Mouse (Mus musculus) midbrain, embryonic 14.5 days (tissue): ENCODE results near the gene Lpin2. TPM values are rescaled to one million over a fixed set of nuclear protein-coding genes. Genes with fewer than 3 reads are reported as not detected.

Experiments
- ATAC-seq: fragments of 200-750 bp; cut with Nextera tagmentation; 2 replicates; pipeline ENCODE4 v1.8.0; 2017; ENCODE audit warnings: moderate number of reproducible peaks, moderate library complexity; ENCODE audit not compliant: low FRiP score, low TSS enrichment
- DNase-seq: peaks from one replicate; pipeline ENCODE4 v3.0.0-alpha.2; 2015
- H3K27ac ChIP-seq: fragments of 300-500 bp; sonication (generic); replicated peaks from 2 replicates; pipeline ENCODE4 v1.5.1; 2014; ENCODE audit warnings: mild to moderate bottlenecking, low read depth, low read length, moderate library complexity
- H3K27me3 ChIP-seq: fragments of 300-500 bp; sonication (generic); 2 replicates; pipeline ENCODE4 v1.6.1; 2014; ENCODE audit warnings: low read length, control low read depth, mixed read lengths; ENCODE audit not compliant: control insufficient read depth, insufficient read depth
- H3K36me3 ChIP-seq: fragments of 300-500 bp; sonication (generic); 2 replicates; pipeline ENCODE4 v1.6.1; 2014; ENCODE audit warnings: low read length, control low read depth; ENCODE audit not compliant: control insufficient read depth, insufficient read depth
- H3K4me1 ChIP-seq: fragments of 300-500 bp; sonication (generic); 2 replicates; pipeline ENCODE4 v1.6.1; 2014; ENCODE audit warnings: mild to moderate bottlenecking, antibody characterized with exemption, low read length, control low read depth; ENCODE audit not compliant: control insufficient read depth, insufficient read depth
- H3K4me2 ChIP-seq: fragments of 300-500 bp; sonication (generic); 2 replicates; pipeline ENCODE4 v1.6.1; 2014; ENCODE audit warnings: mild to moderate bottlenecking, low read length, moderate library complexity
- H3K4me3 ChIP-seq: fragments of 300-500 bp; sonication (generic); replicated peaks from 2 replicates; pipeline ENCODE4 v1.5.1; 2014; ENCODE audit warnings: low read depth, low read length
- H3K9ac ChIP-seq: fragments of 300-500 bp; sonication (generic); replicated peaks from 2 replicates; pipeline ENCODE4 v1.6.1; 2014; ENCODE audit warnings: mild to moderate bottlenecking, low read length, moderate library complexity
- H3K9me3 ChIP-seq: fragments of 300-500 bp; sonication (generic); 2 replicates; pipeline ENCODE4 v1.6.1; 2016; ENCODE audit warnings: low read length, control low read depth, mixed read lengths; ENCODE audit not compliant: control insufficient read depth
- WGBS: fragments of 180-500 bp; shearing (Covaris S2); extraction: QIAGEN DNeasy Blood & Tissue Kit; methylation state at CpG from one replicate; pipeline ENCODE4 v1.1.7; 2014; 5-methylcytosine and 5-hydroxymethylcytosine counted together
- polyA plus RNA-seq: library from polyadenylated mRNA; unstranded; fragments of >200 nt; fragmentation: Nextera tagmentation; extraction: Ambion mirVana; gene quantifications from 2 replicates; pipeline ENCODE4 v1.2.1, GENCODE M21; 2014

The Lpin2 gene
- polyA plus RNA-seq, 1 experiment from 2014 or later, result 42.9 TPM

- WGBS, result 93% methylated on average over 9 of the region's 9 CpGs
- DNase-seq (no peak), ATAC-seq (no peak)
- H3K9me3 ChIP-seq, result no peaks in the 10 kb centered on the region
- H3K27ac ChIP-seq, result no peak overlapping the region
- no peaks in the 10 kb centered on the region for H3K36me3 ChIP-seq
- no peak overlapping the region for H3K4me2 ChIP-seq
- no peaks in the 10 kb centered on the region for H3K27me3 ChIP-seq
- H3K9ac ChIP-seq, result no peak overlapping the region
- H3K4me3 ChIP-seq, result no peak overlapping the region
- H3K4me1 ChIP-seq, result 0 out of 2 replicates have a peak, but pooled peaks cover 5% of the 10 kb centered on the region
Observed at GRCm38 (mm10) chr17:71203998-71204808, 21.8 kb downstream of the Lpin2 start.

GRCm38 (mm10) chr17:71204809-71205091, 22.4 kb downstream of the Lpin2 start:
- Histone ChIP-seq H3K4me3 (no peak overlapping the region), H3K27me3 (no peaks in the 10 kb centered on the region), H3K9ac (no peak overlapping the region), H3K36me3 (no peaks in the 10 kb centered on the region), H3K9me3 (no peaks in the 10 kb centered on the region), H3K4me1 (0 out of 2 replicates have a peak, but pooled peaks cover 5% of the 10 kb centered on the region), H3K4me2 (no peak overlapping the region), H3K27ac (no peak overlapping the region)
- DNase-seq (no peak), ATAC-seq (no peak)
- 88% methylated on average over 6 of the region's 6 CpGs for WGBS

GRCm38 (mm10) chr17:71206136-71206893, 24.0 kb downstream of the Lpin2 start:
- no peaks in the 10 kb centered on the region for H3K36me3 ChIP-seq
- H3K27me3 ChIP-seq, result no peaks in the 10 kb centered on the region
- no peak overlapping the region for H3K4me3 ChIP-seq
- ATAC-seq (no peak), DNase-seq (no peak)
- H3K9ac ChIP-seq, result no peak overlapping the region
- H3K27ac ChIP-seq, result no peak overlapping the region
- H3K4me1 ChIP-seq, result 0 out of 2 replicates have a peak, but pooled peaks cover 5% of the 10 kb centered on the region
- WGBS, result 82% methylated on average over 12 of the region's 12 CpGs
- H3K4me2 ChIP-seq, result no peak overlapping the region
- H3K9me3 ChIP-seq, result no peaks in the 10 kb centered on the region

DNA sequence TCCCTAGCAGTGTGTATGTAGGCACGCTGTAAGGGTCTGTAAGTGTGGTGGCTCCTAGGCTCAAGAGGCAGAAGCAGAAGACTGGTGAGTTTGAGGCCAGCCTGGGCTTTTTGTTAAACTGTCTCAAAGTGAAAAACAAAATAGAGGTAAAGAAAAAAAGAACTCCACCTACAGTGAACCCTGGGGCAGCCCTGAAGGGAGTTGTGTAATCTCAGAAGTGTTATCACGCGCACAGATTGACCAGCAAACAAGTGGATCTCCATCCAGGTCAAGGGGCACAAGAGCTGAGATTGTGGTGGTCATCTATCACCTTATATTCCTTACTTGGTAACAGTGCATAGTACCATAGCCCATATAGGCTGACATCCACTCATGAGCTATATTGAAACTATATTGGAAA, 24.9 kb downstream of the Lpin2 start:
- H3K36me3 ChIP-seq, result no peaks in the 10 kb centered on the region
- DNase-seq (no peak), ATAC-seq (no peak)
- 100% methylated on average over 3 of the region's 3 CpGs for WGBS
- no peak overlapping the region for H3K4me3 ChIP-seq
- no peak overlapping the region for H3K9ac ChIP-seq
- 0 out of 2 replicates have a peak, but pooled peaks cover 5% of the 10 kb centered on the region for H3K4me1 ChIP-seq
- H3K9me3 ChIP-seq, result no peaks in the 10 kb centered on the region
- H3K27ac ChIP-seq, result no peak overlapping the region
- H3K27me3 ChIP-seq, result no peaks in the 10 kb centered on the region
- no peak overlapping the region for H3K4me2 ChIP-seq

DNA sequence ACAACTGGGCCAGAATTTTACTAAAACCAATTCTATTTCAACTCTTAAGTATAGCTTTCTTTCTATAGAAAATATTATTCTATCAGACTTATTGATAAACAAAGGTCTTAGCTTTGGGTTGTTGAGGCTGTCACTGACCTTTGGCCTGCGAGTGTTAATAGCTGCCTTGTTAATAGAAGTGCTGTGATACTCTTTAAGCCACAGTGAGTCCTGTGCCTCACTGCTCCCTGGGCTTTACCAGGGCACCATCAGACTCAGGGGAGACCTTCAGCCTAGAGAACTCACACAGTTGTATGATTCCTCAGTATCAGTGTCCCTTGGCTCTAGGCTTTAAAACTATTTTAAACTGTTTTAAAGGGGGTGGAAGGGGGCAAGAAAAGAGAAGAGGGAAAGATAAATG, 26.0 kb downstream of the Lpin2 start:
- Histone ChIP-seq H3K27me3 (no peaks in the 10 kb centered on the region), H3K4me1 (no peaks in the 10 kb centered on the region), H3K4me3 (no peak overlapping the region), H3K27ac (no peak overlapping the region), H3K9me3 (no peaks in the 10 kb centered on the region), H3K4me2 (no peak overlapping the region), H3K9ac (no peak overlapping the region), H3K36me3 (no peaks in the 10 kb centered on the region)
- DNase-seq (no peak), ATAC-seq (no peak)
- WGBS, result 95% methylated on average over 1 of the region's 1 CpGs

DNA sequence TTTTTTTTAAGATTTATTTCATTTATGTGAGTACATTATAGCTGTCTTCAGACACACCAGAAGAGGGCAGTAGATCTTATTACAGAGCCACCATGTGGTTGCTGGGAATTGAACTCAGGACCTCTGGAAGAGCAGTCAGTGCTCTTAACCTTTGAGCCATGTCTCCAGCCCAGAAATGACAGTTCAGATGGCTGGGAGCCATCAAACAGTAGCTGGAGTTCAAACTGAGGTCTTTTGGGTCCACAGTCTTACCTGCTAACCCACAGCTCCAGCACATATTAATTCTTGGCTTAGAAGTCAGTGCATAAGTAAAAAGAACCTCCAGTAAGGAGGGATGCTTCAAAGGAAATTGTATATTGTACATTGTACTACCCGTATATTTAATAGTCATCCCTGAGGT, 26.6 kb downstream of the Lpin2 start:
- WGBS, result 92% methylated on average over 1 of the region's 1 CpGs
- no peaks in the 10 kb centered on the region for H3K4me1 ChIP-seq
- H3K9me3 ChIP-seq, result no peaks in the 10 kb centered on the region
- H3K9ac ChIP-seq, result no peak overlapping the region
- H3K27ac ChIP-seq, result no peak overlapping the region
- no peaks in the 10 kb centered on the region for H3K36me3 ChIP-seq
- H3K4me3 ChIP-seq, result no peak overlapping the region
- DNase-seq (no peak), ATAC-seq (no peak)
- H3K4me2 ChIP-seq, result no peak overlapping the region
- no peaks in the 10 kb centered on the region for H3K27me3 ChIP-seq

DNA sequence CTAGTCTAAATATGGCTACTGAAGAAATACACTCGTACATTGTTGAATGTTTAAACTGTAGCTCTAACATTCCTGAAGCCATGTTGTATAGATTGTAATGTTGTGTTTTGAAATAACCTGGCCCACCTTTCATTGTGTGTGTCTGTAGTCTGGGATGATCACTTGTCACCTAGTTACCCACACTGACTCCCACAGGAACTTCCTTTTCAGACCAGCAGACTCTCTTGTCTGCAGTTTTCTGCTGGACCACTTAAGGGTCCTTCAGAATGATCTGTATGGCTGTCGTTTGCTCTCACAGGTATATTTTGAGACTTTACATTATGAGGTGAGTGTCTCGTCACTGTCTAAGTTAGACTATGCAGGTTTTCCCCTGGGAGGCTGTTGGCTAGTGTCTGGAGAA, 27.6 kb downstream of the Lpin2 start:
- no peak overlapping the region for H3K4me2 ChIP-seq
- H3K9me3 ChIP-seq, result no peaks in the 10 kb centered on the region
- H3K36me3 ChIP-seq, result no peaks in the 10 kb centered on the region
- ATAC-seq (no peak), DNase-seq (no peak)
- no peaks in the 10 kb centered on the region for H3K4me1 ChIP-seq
- no peak overlapping the region for H3K9ac ChIP-seq
- H3K27me3 ChIP-seq, result no peaks in the 10 kb centered on the region
- WGBS, result 94% methylated on average over 3 of the region's 3 CpGs
- H3K4me3 ChIP-seq, result no peak overlapping the region
- H3K27ac ChIP-seq, result no peak overlapping the region

- Histone ChIP-seq H3K27me3 (no peaks in the 10 kb centered on the region), H3K36me3 (no peaks in the 10 kb centered on the region), H3K9me3 (no peaks in the 10 kb centered on the region), H3K4me3 (no peak overlapping the region), H3K27ac (peak overlapping the region; percentile 66; the same call in 1 of the 2 replicates), H3K4me1 (no peaks in the 10 kb centered on the region), H3K9ac (no peak overlapping the region), H3K4me2 (no peak overlapping the region)
- 58% methylated on average over 6 of the region's 6 CpGs for WGBS
- no peak for ATAC-seq
- peak; percentile 17 for DNase-seq
Observed at GRCm38 (mm10) chr17:71211962-71212646, 29.7 kb downstream of the Lpin2 start.
